Mouse (Mus musculus): ENCODE data around the gene Slc10a7. TPM values are rescaled to one million over a fixed set of nuclear protein-coding genes. Genes with fewer than 3 reads are reported as not detected.

Slc10a7 gene
- polyA plus RNA-seq, 1 experiment: 3.5 TPM

GRCm38 (mm10) chr8:78776816-78777215, 267.7 kb downstream of the Slc10a7 start:
- no peaks in the 10 kb centered on the region for H3K27me3 ChIP-seq (ENCODE audit: control insufficient read depth, insufficient read depth, insufficient read length)
- H3K4me3 ChIP-seq: no peak overlapping the region
- no peak overlapping the region for H3K4me2 ChIP-seq (ENCODE audit: low read depth)
- H3K36me3 ChIP-seq (ENCODE audit: control insufficient read depth, insufficient read depth): no peaks in the 10 kb centered on the region
- no peaks in the 10 kb centered on the region for H3K79me2 ChIP-seq (ENCODE audit: control insufficient read depth, insufficient read depth)
- H3ac ChIP-seq (ENCODE audit: control insufficient read depth, insufficient read length): no peak overlapping the region
- TF ChIP-seq CEBPB (IDR thresholded peaks at IDR 0.05; ENCODE audit: insufficient read depth, poor library complexity, severe bottlenecking): no peak
- no peak for TF ChIP-seq USF1 (IDR thresholded peaks at IDR 0.05; ENCODE audit: low read depth)
- no peak for TF ChIP-seq POLR2AphosphoS2 (IDR thresholded peaks at IDR 0.05; ENCODE audit: insufficient read length, low read depth)
- TF ChIP-seq MAX (IDR thresholded peaks at IDR 0.05; ENCODE audit: low read depth): no peak
- TF ChIP-seq E2F4 (IDR thresholded peaks at IDR 0.05; ENCODE audit: insufficient read depth): no peak
- TF ChIP-seq MYOG (IDR thresholded peaks at IDR 0.05; ENCODE audit: control insufficient read depth in 1 of 3, insufficient read depth in 1 of 3, insufficient read length in 2 of 3, low read depth in 2 of 3): no peak
- no peak for TF ChIP-seq TCF12 (IDR thresholded peaks at IDR 0.05; ENCODE audit: insufficient read depth, poor library complexity, severe bottlenecking)
- TF ChIP-seq REST (IDR thresholded peaks at IDR 0.05; ENCODE audit: insufficient read depth, insufficient read length): no peak
- TF ChIP-seq MYOD1 (IDR thresholded peaks at IDR 0.05; ENCODE audit: control insufficient read depth in 1 of 3, insufficient read length in 2 of 3, low read depth in 2 of 3): no peak
- no peak for TF ChIP-seq POLR2A (IDR thresholded peaks at IDR 0.05; ENCODE audit: insufficient read length, low read depth)
- no peak for TF ChIP-seq TCF3 (IDR thresholded peaks at IDR 0.05; ENCODE audit: insufficient read length, low read depth)
- TF ChIP-seq SRF (IDR thresholded peaks at IDR 0.05; ENCODE audit: control insufficient read depth, insufficient read length, low read depth): no peak

Other genes starting within 250 kb of the Slc10a7 start
- gene Pou4f2, start 72.7 kb upstream of the Slc10a7 start, polyA plus RNA-seq (2012; fragmentation: generic; extraction: Trizol): not detected
- gene Rbmxl1, start 448 bp upstream of the Slc10a7 start, polyA plus RNA-seq (2012; fragmentation: generic; extraction: Trizol): 36.4 TPM

All from myocyte (in vitro differentiated cells).